In genomic region chr4:129218569-129219175, GRCm38 (mm10) we compare ENCODE assay signal across 15 mouse cellular contexts. TPM values are rescaled to one million over a fixed set of nuclear protein-coding genes. Genes with fewer than 3 reads are reported as not detected.
"Had no signal": no experiment of that assay in that cellular context is flagged by ENCODE, and none has a peak within 500 bp of the region (broad histone marks: within the 10 kb centered on the region; RNA-seq: fewer than 3 reads in every experiment).

No protein-coding gene starts in this region.

- ATAC-seq: liver, embryonic 12.5 days had no signal

- H3K4me2 ChIP-seq: kidney, embryonic 15.5 days; liver, embryonic 12.5 days; lung, embryonic 14.5 days; neural tube, embryonic 12.5 days had no signal

- H3K9me3 ChIP-seq: kidney, embryonic 15.5 days; liver, embryonic 12.5 days; midbrain, embryonic 10.5 days; neural tube, embryonic 12.5 days had no signal

- H3K9ac ChIP-seq: kidney, embryonic 15.5 days; liver, embryonic 12.5 days; lung, embryonic 14.5 days; neural tube, embryonic 12.5 days had no signal

- DNase-seq: kidney, adult 2 months; kidney, postnatal 14 days; layer of hippocampus, postnatal 36 days; lung, embryonic 14.5 days; lung, postnatal 10 days; lung, postnatal 4 days; midbrain, embryonic 14.5 days; retina, postnatal 1 day; thymus, postnatal 36 days had no signal

- H3K27ac ChIP-seq: kidney, embryonic 15.5 days; liver, embryonic 12.5 days; midbrain, embryonic 10.5 days; neural tube, embryonic 12.5 days had no signal

- H3K4me3 ChIP-seq: kidney, embryonic 15.5 days; liver, embryonic 12.5 days; midbrain, embryonic 10.5 days; neural tube, embryonic 12.5 days had no signal

- H3K27me3 ChIP-seq: kidney, embryonic 15.5 days had no signal

RNA-seq across cellular contexts. Expression of gene C77080, which starts 42.5 kb away (rescaled TPM):
- total RNA-seq: megakaryocyte, adult 5-6 weeks; neutrophil, adult 5-6 weeks had no signal
